Mouse (Mus musculus): ENCODE measurements at regions not wholly inside any gene's neighbourhood (a gene's known extent, or its start where the extent isn't known, plus 50 kb on each side); places are given as distances from the start of the nearest gene placed in this dataset.

DNA sequence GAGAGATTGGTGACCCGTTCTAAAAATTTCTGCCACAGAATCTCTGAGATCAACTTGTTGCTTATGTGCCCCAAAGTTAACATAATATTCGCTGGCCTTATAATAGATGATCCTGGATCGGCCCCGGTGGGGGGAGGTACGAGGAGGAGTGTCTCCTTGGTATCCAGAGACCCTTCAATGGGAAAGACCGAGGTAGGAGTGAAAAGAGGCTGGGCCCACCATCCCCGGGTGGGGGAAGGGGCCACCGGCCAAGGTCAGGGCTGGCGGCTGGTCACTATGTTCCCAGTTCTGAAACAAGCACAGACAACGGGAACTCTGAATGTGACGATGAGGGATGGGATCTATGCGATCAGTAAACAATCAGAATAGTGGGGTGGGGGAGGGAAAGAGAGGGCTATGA lies 257.2 kb upstream of the Dio3 start:
- no peak for DNase-seq (ENCODE audit: extremely low spot score in 1 of 2, low spot score in 1 of 2)

DNA sequence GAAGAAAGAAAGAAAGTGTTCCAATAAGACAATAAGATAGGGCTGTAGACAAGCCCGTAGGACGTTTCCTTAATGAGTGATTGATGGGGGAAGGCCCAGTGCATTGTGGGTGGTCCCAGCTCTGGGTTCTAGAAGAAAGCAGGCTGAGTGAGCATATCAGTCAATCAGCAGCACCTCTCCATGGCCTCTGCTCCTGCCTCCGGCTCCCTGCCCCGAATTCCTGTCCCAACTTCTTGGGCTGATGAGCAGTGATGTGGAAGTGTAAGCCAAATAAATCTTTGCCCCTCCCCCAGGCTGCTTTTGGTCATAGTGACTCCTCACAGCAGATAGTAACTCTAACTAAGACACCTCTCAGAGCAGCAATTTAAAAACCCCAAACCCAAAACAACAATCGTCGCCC lies 256.2 kb upstream of the Dio3 start:
- no peak for DNase-seq (ENCODE audit: extremely low spot score in 1 of 2, low spot score in 1 of 2)

DNA sequence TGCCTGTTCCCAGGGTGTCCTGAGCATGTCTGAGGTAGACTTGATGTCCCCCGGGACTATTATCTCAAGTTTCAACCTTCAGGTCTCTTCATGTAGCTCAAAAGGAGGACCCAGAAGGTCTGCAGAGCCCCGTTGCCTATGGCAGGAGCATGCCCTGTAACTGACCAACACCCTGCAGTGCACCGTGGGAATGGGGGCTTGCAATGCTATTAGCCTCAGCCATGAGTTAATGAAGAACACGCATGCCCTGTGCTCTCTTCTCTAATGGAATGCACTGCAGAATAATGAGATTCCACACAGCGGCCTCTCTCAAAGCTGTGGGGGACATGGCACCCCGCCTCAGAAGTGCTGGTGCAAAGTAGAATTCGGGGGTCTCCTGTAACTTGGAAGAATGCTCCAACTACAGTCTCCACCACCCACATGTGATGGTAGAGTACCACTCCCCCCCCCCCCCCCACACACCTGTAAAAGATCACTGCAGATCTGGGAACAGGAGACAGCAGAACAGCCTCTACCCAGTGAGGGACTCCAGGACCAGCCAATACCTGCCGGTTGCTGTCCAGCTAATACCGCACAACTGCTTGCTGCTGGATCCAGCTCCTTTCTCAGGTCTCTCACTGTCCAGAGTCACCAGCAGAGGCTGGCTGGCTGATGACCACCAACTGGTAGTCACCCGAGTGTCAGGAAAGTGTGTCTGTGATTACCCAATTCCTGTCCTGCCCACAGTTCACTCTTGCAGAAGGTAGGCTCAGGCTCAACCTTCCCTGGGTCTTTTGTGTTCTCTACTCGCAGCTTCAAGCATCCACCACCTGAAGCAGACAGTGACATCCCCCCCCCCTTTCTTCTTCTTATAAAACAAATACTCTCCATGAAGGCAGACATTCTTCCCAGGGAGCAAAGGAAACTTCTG lies 255.4 kb upstream of the Dio3 start:
- DNase-seq (ENCODE audit: extremely low spot score in 1 of 2, low spot score in 1 of 2) = no peak

DNA sequence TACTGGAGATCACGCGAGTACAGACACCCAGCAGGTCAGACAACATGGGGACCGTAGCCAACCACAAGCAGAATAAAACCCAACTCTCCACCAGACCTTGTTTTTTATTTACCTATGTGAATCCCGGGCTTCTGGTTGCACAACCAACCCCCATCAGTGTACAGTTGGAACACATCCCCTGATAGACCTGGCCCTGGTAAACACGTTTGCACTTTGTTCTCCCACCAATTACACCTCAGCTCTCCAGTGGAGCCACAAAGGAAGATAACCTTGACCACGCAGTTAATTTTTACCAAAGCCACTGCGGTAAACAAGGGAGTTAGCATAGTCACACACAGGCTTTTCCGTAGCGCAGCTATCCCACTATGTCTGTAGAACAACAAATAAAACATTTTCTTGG lies 254.6 kb upstream of the Dio3 start:
- no peak for DNase-seq (ENCODE audit: extremely low spot score in 1 of 2, low spot score in 1 of 2)

DNA sequence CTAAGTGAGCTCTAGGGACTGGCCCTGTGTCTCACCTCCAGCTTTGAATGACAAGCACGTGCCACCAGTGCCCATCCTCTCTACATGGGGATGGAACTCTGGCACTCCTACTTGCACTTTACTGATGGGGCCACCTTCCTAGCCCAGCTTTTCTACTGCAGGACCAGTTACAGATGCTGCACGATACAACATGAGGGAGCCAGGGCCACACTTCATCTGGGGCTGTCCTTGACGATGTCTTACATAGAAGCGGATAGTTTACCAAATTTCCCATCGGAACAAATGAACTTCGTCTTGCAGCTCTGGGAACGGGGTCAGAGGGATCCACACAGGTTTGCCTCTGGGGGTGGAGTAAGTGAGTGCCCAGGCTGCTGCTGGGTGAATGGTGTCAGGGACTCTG lies 253.7 kb upstream of the Dio3 start:
- no peak for DNase-seq (ENCODE audit: extremely low spot score in 1 of 2, low spot score in 1 of 2)

DNA sequence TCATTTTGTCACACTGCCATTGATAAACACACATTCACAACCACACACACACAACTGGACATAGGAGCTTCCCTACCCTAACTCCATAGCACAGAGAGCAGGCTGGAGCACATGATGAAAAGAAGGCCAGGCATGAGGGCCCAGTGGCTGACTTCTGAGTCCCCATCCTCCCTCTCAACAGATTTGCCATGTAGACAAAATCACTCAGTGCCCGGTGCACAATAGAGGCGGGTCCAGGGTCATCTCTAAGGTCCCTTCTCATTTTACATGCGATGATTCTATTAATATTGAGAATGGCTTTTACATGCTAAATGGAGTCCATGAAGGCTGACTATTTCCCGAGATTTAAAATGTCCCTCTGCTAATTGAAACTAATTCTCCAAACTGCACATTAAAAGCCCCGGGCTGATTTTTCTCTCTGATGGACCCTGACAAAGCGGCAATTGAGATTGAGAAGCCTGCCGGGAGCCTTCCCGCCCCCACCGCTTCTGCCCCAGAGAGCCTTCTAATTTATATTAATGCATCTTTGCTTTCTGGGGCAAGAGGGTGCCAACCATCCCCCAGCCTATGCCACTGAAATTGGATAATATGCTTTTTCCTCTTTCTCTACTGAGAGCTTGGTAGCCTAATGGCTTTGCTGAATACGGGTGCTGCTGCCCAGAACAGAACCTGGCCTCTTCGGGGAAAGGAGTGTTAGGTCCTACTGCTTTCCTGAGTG lies 252.7 kb upstream of the Dio3 start:
- no peak for DNase-seq (ENCODE audit: extremely low spot score in 1 of 2, low spot score in 1 of 2)

DNA sequence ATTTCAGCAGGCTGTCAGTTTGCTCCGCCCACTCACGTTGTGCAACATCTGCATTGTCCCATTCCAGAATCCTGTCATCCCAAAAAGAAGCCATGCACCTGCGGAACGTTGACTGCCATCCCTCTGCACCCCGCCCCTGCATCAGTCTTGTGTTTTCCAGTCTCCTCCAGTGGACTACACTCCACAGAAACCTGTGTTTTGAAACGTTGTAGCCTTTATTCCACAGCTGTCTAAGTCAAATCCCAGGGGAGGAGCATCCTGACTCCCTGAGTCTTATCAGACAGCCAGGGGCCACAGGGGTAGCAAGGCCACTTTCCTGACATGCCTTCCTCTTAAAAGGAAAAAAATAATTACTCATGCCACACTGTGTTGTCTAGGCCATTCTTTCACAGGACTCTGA lies 251.5 kb upstream of the Dio3 start:
- DNase-seq (ENCODE audit: extremely low spot score in 1 of 2, low spot score in 1 of 2) = no peak

DNA sequence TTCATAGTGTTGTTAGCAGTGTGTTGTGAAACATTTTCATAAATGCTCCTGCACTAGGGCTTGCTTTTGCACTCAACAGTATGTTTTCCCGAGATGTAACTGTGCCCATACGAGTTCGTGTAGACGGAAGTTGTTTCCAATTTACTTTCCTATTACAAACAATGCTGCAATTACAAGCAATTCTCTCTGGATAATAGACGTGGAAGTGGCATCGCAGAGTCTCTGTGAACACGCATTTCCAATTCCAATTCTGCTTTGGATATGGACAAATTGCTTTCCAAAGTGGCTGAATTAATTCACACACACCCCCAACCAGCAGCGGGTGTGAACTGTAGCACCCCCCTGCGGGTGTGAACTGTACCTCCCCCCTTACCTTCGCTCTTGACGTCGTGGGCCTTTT lies 250.9 kb upstream of the Dio3 start:
- no peak for DNase-seq (ENCODE audit: extremely low spot score in 1 of 2, low spot score in 1 of 2)

DNA sequence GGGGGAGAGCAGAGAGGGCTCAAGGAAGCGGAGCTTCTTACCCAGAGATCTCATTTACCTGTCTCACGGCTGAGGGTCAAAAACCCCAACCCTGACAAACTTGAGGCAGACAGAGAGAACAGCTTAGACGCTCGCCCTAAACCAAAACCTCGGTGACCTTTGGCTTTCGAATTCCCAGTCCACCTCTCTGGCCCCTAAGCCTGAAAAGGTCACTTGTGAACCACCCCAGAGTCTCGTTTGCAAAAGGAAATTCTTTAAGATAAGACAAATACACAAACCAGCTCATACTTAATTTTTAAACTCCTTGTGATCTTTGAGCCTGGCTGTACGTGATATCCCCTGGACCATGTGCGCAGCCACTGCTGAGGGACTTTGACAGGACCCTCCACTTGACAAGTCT lies 250.2 kb upstream of the Dio3 start:
- DNase-seq (ENCODE audit: extremely low spot score in 1 of 2, low spot score in 1 of 2) = no peak

DNA sequence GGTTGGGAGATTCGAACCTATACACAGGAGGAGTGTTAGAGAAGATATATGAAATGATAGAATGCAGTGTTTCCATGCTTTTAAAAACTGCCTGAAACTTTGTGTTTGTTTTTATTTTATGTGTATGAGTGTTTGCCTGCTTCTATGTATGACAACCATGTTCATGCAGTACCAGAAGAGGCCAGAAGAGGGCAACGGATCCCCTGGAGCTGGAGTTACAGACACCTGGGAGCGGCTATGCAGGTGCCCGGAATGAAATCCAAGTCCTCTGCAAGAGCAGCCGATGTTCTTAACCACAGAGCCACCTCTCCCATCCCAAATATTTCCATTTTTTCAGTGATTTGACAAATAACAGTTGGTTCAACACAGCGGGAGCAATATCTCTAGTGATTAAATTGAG lies 247.5 kb upstream of the Dio3 start:
- no peak for DNase-seq (ENCODE audit: extremely low spot score in 1 of 2, low spot score in 1 of 2)

DNA sequence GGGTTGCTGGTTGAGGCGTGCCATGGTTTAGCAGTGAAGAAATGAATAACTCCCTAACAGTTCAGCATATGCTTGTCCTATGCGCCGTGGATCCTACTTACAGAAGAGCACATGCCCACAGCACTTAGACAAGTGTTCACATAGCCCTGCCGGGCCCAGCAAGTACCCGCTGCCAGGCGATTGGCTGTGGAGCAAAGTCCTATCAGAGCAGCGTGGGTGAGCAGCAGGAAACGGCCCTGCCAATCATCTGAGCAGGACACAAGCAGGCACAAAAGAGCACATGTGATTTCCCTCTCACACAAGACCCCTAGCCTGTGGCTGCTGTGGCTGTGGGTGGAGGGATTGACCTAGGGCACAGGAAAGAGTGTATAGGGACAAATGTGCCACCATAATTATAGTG lies 243.7 kb upstream of the Dio3 start:
- no peak for DNase-seq (ENCODE audit: extremely low spot score in 1 of 2, low spot score in 1 of 2)

DNA sequence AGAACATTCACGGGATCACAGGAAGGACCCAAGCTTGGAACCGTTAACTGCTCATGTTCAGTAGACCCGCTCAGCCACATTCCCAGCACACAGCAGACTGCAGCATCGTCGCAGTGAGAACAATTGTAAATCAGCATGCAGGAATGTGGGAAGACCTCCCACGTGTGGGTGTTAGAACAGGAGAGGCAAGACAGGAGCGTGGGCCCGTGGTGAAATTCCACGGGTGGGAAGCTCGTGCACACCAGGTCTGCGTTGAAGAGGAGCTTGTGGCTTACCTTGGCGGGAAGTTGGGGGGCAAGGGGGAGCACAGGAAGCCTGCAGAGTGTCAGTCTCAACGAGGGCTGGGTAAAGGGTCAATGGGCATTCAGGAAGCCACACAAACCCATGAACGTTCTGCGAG lies 238.2 kb upstream of the Dio3 start:
- DNase-seq (ENCODE audit: extremely low spot score in 1 of 2, low spot score in 1 of 2) = peak in 1 of 2 experiments; percentile 64

DNA sequence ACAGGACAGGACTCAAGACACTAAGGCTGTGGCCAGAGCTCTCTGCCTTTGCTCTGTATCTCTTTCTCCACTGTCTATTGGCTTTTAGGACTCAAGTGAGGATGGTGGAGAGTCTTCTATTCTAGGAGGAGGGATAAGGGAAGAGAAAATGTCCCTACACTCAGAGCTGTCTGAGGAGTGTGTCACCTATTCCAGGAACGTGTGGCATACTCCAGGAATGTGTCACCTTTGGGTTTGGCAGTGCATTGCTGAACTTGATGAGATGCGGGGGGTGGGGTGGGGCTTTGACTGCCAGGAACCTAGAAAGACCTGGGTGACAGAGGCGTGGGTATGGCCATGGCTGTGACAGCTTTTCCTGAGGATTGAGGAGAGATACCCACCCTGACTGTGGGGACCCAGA lies 237.1 kb upstream of the Dio3 start:
- no peak for DNase-seq (ENCODE audit: extremely low spot score in 1 of 2, low spot score in 1 of 2)

DNA sequence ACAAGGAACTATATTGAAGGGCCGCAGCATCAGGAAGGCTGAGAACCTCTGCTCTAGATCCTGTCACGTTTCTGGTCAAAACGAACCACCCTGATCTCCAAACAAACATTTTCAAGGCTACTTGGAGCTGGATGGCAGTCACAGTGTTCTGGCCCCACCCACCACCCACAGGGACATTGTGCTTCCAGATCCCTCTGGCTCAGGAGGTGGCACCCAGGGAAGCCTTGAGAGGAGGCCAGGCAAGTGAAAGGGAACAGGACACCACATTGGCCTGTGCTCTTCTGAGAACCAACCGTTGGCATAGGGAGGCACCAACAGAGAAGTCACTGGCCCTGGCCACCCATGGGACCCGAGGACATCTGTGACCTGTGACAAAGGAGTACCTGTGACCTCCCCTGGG lies 234.6 kb upstream of the Dio3 start:
- no peak for DNase-seq (ENCODE audit: extremely low spot score in 1 of 2, low spot score in 1 of 2)

DNA sequence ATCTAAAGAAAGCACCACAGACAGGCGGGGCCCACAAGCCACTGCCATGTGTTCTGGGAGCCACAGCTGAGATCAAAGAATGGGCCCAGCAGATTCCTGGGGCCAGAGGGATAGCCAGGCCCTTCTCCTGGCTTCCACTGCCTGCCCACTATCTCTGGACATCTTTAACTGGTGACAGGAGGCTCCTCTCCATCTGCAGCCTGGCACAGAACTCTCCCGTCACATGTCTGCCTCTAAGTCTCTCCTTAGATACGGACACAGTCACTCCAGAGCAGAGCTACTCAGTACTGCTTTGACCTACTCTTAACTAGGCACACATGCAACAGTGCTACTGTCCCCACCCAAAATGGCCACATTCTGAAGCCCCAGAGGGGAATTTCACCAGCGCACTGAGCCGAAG lies 234.1 kb upstream of the Dio3 start:
- no peak for DNase-seq (ENCODE audit: extremely low spot score in 1 of 2, low spot score in 1 of 2)

DNA sequence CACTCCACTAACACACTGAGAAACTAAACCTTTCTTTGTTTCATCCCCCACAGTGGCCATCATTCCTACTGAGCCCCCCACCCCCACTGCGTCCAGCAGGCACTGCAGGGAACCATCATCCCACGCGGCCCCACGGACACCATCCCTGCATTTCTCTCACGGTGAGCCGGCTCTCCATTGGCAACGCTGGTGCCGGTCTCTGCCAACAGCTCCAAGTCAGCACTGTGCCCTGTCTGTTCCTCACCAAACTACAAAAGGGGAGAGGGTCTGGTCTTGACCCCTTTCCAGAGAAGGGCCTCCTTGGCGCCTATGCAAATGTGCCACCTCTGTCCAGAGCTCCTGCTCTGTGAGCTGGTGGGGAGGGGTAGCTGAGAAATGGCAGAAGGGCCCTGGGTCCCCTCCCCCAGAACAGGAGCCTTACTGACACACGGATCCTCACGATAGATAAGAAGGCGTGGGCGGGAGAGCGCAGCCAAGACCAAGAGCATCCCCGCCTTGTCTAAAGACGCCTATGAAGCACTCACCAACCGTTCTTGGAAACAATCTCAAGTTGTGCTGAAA lies 233.0 kb upstream of the Dio3 start:
- DNase-seq (ENCODE audit: extremely low spot score in 1 of 2, low spot score in 1 of 2) = no peak

DNA sequence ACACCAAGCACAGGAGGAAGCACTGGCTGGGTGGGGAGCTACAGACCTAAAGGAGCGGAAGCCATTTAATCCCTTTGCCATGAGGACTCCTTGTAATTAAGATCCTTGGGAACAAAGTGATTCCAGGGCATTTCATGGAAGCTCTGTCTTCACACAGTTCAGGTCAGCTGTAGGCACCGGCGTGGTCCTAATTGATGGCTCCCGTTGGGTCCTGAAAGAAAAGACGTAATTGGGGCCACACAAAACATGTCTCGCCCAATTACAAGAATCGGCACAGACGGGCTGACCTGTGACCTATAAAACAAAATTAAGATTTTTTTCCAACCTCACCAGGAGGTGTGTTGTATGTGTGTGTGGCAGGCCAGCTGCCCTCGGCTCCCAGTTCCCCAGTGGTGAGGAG lies 232.3 kb upstream of the Dio3 start:
- DNase-seq (ENCODE audit: extremely low spot score in 1 of 2, low spot score in 1 of 2) = no peak

DNA sequence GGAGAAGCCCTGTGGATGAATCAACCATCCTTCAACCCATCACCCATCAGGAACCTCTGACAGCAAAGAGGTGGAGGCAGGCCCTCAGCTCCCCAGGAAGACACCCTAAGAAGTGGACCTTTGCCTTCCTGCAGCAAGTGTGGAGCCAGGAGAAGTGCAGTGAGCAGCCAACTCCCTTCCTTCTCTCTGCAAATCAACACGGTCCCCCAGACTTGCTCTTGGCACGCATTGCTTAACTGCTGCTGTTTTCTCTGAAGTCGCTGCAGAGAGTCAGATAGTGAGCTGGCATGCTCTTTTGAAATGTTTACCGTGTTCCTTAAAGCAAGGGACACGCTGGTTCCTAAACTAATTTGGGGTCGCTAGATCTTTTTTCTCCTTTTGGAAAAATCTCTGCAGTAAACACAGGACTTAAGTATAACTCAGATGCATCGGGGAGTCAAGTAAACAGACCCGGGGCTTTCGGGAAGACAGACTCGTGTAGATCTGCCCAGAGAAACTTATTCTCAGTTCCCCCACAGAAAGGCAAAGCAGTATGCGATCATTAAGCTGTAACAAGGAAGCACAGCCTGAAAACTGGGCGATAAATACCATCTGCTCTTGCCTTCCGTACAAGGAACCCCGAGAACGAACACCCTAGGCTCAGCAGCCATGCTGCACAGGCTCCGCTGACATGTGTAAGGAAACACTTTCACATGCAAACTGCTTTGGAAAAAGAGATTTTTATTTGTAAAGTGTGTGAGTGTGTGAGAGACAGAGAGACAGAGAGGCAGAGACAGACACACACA lies 231.2 kb upstream of the Dio3 start:
- peak in 1 of 2 experiments; percentile 39 for DNase-seq (ENCODE audit: extremely low spot score in 1 of 2, low spot score in 1 of 2)

DNA sequence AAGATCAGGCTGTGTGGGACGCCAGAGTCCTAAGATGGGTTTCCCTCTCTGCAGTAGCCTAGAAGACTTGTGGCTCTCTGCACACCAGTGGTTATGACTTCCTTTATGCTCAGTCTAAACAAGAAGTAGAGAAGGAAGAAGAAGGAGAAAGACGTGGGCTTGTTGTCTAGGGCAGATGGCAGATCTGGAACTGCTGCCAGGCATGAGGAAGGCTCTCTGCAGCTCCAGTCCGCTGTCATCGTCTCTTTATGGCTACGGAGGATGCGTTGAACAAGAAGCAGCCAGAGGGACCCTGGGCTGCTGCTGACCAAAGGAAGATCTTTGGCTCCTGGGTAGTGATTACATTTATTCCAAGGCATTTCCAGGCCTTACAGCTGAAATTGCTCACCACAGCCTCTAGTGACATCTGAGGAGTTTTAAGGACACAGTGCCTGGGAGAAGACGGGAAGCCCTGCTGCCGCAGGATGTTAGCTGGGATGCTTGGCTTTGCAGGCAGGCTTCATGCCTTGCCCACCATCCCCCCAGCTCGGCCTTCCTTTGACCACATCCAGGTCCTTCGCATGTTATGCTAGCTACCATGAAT lies 229.6 kb upstream of the Dio3 start:
- DNase-seq (ENCODE audit: extremely low spot score in 1 of 2, low spot score in 1 of 2) = peak; percentile 31 to 73

DNA sequence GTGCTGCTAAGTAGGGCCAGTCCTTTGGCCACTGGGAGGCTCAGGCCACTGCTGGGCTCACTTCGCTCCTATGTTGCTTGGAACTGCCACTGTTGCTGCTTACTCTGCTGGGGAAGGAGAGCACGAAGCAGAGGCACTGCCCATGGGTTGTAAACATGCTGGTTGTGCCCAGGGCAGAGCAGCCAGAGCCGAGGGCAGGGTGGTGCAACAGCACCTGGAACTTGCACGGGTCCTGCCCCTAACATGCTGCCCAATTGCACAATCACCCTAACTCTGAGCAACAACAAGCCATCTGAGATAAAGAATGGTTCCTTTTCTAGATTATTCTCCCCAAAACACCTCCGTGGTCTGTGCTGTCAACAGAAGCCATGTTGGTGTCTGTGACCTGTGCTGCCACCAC lies 219.5 kb upstream of the Dio3 start:
- no peak for DNase-seq (ENCODE audit: extremely low spot score in 1 of 2, low spot score in 1 of 2)

DNA sequence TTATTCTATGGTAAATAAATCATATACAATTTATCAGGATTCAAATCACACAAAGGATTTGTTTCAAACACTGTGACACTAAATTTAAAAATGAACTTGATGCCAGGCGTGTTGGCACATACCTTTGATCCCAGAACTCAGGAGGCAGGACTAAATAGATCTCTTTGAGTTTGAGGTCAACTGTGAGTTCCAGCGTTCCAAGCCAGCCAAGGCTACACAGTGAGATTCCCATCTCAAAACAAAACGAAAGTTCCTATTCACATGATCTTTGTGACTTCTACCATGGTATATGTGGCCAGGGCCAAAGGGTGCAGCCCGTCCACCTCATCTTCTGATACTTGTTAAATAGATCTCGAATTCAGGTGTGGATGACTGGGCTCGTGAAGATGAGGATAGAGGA lies 216.9 kb upstream of the Dio3 start:
- no peak for DNase-seq (ENCODE audit: extremely low spot score in 1 of 2, low spot score in 1 of 2)
